Mouse (Mus musculus) liver, embryonic 11.5 days (tissue): Measurements from ENCODE around the gene Zfr2. TPM values are rescaled to one million over a fixed set of nuclear protein-coding genes. Genes with fewer than 3 reads are reported as not detected.

Experiments used
- ATAC-seq: fragments of 200-750 bp; cut with Nextera tagmentation; replicated peaks from 2 replicates; pipeline ENCODE4 v1.8.0; 2017; ENCODE audit warnings: moderate number of reproducible peaks, mild to moderate bottlenecking, moderate TSS enrichment, moderate library complexity; ENCODE audit not compliant: low FRiP score
- DNase-seq: peaks from one replicate; pipeline ENCODE4 v3.0.0-alpha.2; 2017; ENCODE audit warnings: low spot score
- H3K27ac ChIP-seq: fragments of 300-500 bp; sonication (generic); 2 replicates; pipeline ENCODE4 v1.5.1; 2014; ENCODE audit warnings: mild to moderate bottlenecking, low read depth, low read length, control low read depth
- H3K27me3 ChIP-seq: fragments of 300-500 bp; sonication (generic); replicated peaks from 2 replicates; pipeline ENCODE4 v1.6.1; 2014; ENCODE audit warnings: low read length, mixed read lengths; ENCODE audit not compliant: control insufficient read depth, insufficient read depth
- H3K36me3 ChIP-seq: fragments of 300-500 bp; sonication (generic); 2 replicates; pipeline ENCODE4 v1.6.1; 2014; ENCODE audit warnings: mild to moderate bottlenecking, low read length, moderate library complexity, mixed read lengths; ENCODE audit not compliant: control insufficient read depth, insufficient read depth
- H3K4me1 ChIP-seq: fragments of 300-500 bp; sonication (generic); replicated peaks from 2 replicates; pipeline ENCODE4 v1.6.1; 2014; ENCODE audit warnings: low read length, mixed read lengths; ENCODE audit not compliant: control insufficient read depth, insufficient read depth
- H3K4me2 ChIP-seq: fragments of 300-500 bp; sonication (generic); 2 replicates; pipeline ENCODE4 v1.6.1; 2014; ENCODE audit warnings: mild to moderate bottlenecking, control low read depth, moderate library complexity
- H3K4me3 ChIP-seq: fragments of 300-500 bp; sonication (generic); 2 replicates; pipeline ENCODE4 v1.5.1; 2014; ENCODE audit warnings: low read depth, low read length, control low read depth
- H3K9ac ChIP-seq: fragments of 300-500 bp; sonication (generic); 2 replicates; pipeline ENCODE4 v1.6.1; 2014; ENCODE audit warnings: low read depth, low read length, control low read depth
- H3K9me3 ChIP-seq: fragments of 300-500 bp; sonication (generic); 2 replicates; pipeline ENCODE4 v1.6.1; 2016; ENCODE audit warnings: low read length, inconsistent platforms, mixed read lengths; ENCODE audit not compliant: control insufficient read depth
- WGBS: fragments of 180-500 bp; shearing (Covaris S2); extraction: QIAGEN DNeasy Blood & Tissue Kit; methylation state at CpG from one replicate; pipeline ENCODE4 v1.1.7; 2014; 5-methylcytosine and 5-hydroxymethylcytosine counted together
- polyA plus RNA-seq: library from polyadenylated mRNA; unstranded; fragments of >200 nt; fragmentation: Nextera tagmentation; extraction: Ambion mirVana; gene quantifications from 2 replicates; pipeline ENCODE4 v1.2.1, GENCODE M21; 2014

The Zfr2 gene
- polyA plus RNA-seq, 1 experiment from 2014 or later: 2.1 TPM

GRCm38 (mm10) chr10:81200141-81200540 lies 32.8 kb upstream of the Zfr2 start:
- no peak overlapping the region for H3K9ac ChIP-seq
- no peak for ATAC-seq
- no peak overlapping the region for H3K27ac ChIP-seq
- H3K4me3 ChIP-seq: no peak overlapping the region
- DNase-seq: no peak
- peaks cover 30% of the 10 kb centered on the region for H3K27me3 ChIP-seq
- H3K36me3 ChIP-seq: no peaks in the 10 kb centered on the region
- H3K4me1 ChIP-seq: peaks cover 8% of the 10 kb centered on the region; the same call in 1 of the 2 replicates
- 80% methylated on average over 13 of the region's 13 CpGs for WGBS
- no peak overlapping the region for H3K4me2 ChIP-seq
- no peaks in the 10 kb centered on the region for H3K9me3 ChIP-seq

- Histone ChIP-seq H3K36me3 (no peaks in the 10 kb centered on the region), H3K27me3 (peaks cover 29% of the 10 kb centered on the region), H3K9me3 (no peaks in the 10 kb centered on the region), H3K4me1 (peaks cover 8% of the 10 kb centered on the region; the same call in 1 of the 2 replicates), H3K9ac (no peak overlapping the region), H3K4me2 (no peak overlapping the region), H3K4me3 (no peak overlapping the region), H3K27ac (no peak overlapping the region)
- no peak for ATAC-seq
- no peak for DNase-seq
- 75% methylated on average over 20 of the region's 20 CpGs for WGBS
These were observed 32.2 kb upstream of the Zfr2 start for GRCm38 (mm10) chr10:81200605-81201287.

- H3K4me2 ChIP-seq: no peak within 1 kb of the TSS
These were observed 30.9 kb upstream of the Zfr2 start, which contains the start of gene Nmrk2 for GRCm38 (mm10) chr10:81201807-81202758. Gene Nmrk2 (minus strand): TSS chr10:81202051.

GRCm38 (mm10) chr10:81202978-81203720 lies 29.8 kb upstream of the Zfr2 start:
- Histone ChIP-seq H3K4me1 (peaks cover 8% of the 10 kb centered on the region; the same call in 1 of the 2 replicates), H3K4me2 (no peak overlapping the region), H3K36me3 (no peaks in the 10 kb centered on the region), H3K27me3 (peaks cover 13% of the 10 kb centered on the region), H3K27ac (no peak overlapping the region; the same call in 1 of the 2 replicates), H3K4me3 (no peak overlapping the region), H3K9me3 (no peaks in the 10 kb centered on the region), H3K9ac (no peak overlapping the region)
- WGBS: 46% methylated on average over 8 of the region's 8 CpGs
- ATAC-seq: peak; percentile 87
- no peak for DNase-seq

More at GRCm38 (mm10) chr10:81201807-81202758, 30.9 kb upstream of the Zfr2 start, which contains the start of gene Nmrk2:
- no peak within 1 kb of the TSS for H3K4me3 ChIP-seq
- H3K9ac ChIP-seq: no peak within 1 kb of the TSS
- 67% methylated on average over 13 of the region's 13 CpGs for WGBS
- no peak within 1 kb of the TSS; the same call in 1 of the 2 replicates for H3K27ac ChIP-seq
- no peak for ATAC-seq
- DNase-seq: no peak
- peaks cover 19% of the 10 kb centered on the region for H3K27me3 ChIP-seq
- H3K9me3 ChIP-seq: no peaks in the 10 kb centered on the region
- peaks cover 8% of the 10 kb centered on the region; the same call in 1 of the 2 replicates for H3K4me1 ChIP-seq
- H3K36me3 ChIP-seq: no peaks in the 10 kb centered on the region

GRCm38 (mm10) chr10:81204137-81204536 lies 28.8 kb upstream of the Zfr2 start:
- no peaks in the 10 kb centered on the region for H3K9me3 ChIP-seq
- no peak overlapping the region for H3K4me3 ChIP-seq
- 69% methylated on average over 4 of the region's 4 CpGs for WGBS
- ATAC-seq: no peak
- H3K27ac ChIP-seq: no peak overlapping the region
- peaks cover 10% of the 10 kb centered on the region; the same call in 1 of the 2 replicates for H3K27me3 ChIP-seq
- DNase-seq: no peak
- no peak overlapping the region for H3K9ac ChIP-seq
- H3K36me3 ChIP-seq: no peaks in the 10 kb centered on the region
- no peak overlapping the region for H3K4me2 ChIP-seq
- H3K4me1 ChIP-seq: peaks cover 8% of the 10 kb centered on the region; the same call in 1 of the 2 replicates

GRCm38 (mm10) chr10:81210154-81210553 lies 22.8 kb upstream of the Zfr2 start:
- ATAC-seq (no peak), DNase-seq (no peak)
- H3K36me3 ChIP-seq: no peaks in the 10 kb centered on the region
- H3K27ac ChIP-seq: no peak overlapping the region
- no peak overlapping the region for H3K4me3 ChIP-seq
- no peaks in the 10 kb centered on the region for H3K9me3 ChIP-seq
- H3K4me1 ChIP-seq: no peaks in the 10 kb centered on the region
- H3K27me3 ChIP-seq: peaks cover 2% of the 10 kb centered on the region; the same call in 1 of the 2 replicates
- WGBS: 90% methylated on average over 5 of the region's 5 CpGs
- H3K9ac ChIP-seq: no peak overlapping the region
- no peak overlapping the region for H3K4me2 ChIP-seq

- Histone ChIP-seq H3K27me3 (peaks cover 2% of the 10 kb centered on the region), H3K4me1 (no peaks in the 10 kb centered on the region), H3K9ac (no peak overlapping the region), H3K9me3 (no peaks in the 10 kb centered on the region), H3K4me3 (no peak overlapping the region), H3K4me2 (no peak overlapping the region), H3K27ac (no peak overlapping the region), H3K36me3 (no peaks in the 10 kb centered on the region)
- ATAC-seq (no peak), DNase-seq (no peak)
- 70% methylated on average over 6 of the region's 6 CpGs for WGBS
These were observed 16.7 kb upstream of the Zfr2 start for GRCm38 (mm10) chr10:81216260-81216659.

GRCm38 (mm10) chr10:81216810-81217209 lies 16.1 kb upstream of the Zfr2 start:
- Histone ChIP-seq H3K36me3 (no peaks in the 10 kb centered on the region), H3K9ac (no peak overlapping the region), H3K27me3 (peaks cover 2% of the 10 kb centered on the region), H3K4me2 (no peak overlapping the region), H3K27ac (no peak overlapping the region), H3K9me3 (no peaks in the 10 kb centered on the region), H3K4me1 (no peaks in the 10 kb centered on the region), H3K4me3 (no peak overlapping the region)
- WGBS: 78% methylated on average over 6 of the region's 6 CpGs
- no peak for DNase-seq
- no peak for ATAC-seq
